Mouse (Mus musculus) large intestine, adult 2 months (tissue): Measurements from ENCODE around the gene Armc9. TPM values are rescaled to one million over a fixed set of nuclear protein-coding genes. Genes with fewer than 3 reads are reported as not detected.

Source experiments
- DNase-seq: peaks from one replicate; pipeline ENCODE4 v3.0.0-alpha.2; 2012; ENCODE audit warnings: low read depth, low spot score
- WGBS: fragments of 180-500 bp; shearing (Covaris S2); methylation state at CpG from one replicate; pipeline ENCODE4 v1.1.7; 2018; 5-methylcytosine and 5-hydroxymethylcytosine counted together
- polyA plus RNA-seq: library from polyadenylated mRNA; depleted of rRNA; stranded (reverse); fragments of >200 nt; gene quantifications from 2 replicates; pipeline ENCODE4 v1.2.3, GENCODE M21; 2012; rRNA removed

Gene Armc9
- 1.8 and 1.9 TPM in 2 replicates for polyA plus RNA-seq

DNA sequence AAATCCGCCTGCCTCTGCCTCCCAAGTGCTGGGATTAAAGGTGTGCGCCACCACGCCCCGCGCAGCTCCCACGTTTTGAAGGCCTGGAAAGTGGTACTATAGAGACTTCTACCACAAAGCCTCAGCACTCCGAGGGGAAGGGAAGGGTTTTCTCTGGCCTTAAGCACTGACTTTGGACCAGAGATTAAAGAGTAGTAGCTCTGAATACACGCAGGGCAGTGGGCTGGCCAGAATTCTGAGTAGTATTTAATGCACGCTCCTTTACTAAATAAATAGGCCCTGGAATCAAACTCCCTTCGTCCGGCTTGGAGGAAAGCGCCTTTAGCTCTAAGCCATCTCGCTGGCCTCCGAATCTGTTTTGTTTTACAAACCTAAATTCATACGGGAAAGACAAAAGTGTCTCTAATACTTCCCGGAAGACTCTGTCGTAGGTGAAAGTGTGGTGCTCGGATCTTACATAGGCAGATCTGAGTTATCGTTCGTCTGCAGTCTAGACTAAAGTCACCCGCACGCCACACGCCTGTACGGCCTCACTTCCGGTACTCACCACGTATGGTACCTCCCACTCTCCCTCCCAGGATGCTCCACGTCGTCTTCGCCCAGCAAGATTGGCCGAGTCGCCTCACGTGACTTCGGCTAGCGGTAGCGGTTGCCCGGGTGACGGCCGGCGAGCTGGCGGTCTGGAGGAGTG lies at the start of gene Armc9:
Gene Armc9 (plus strand): TSS at position 648 of the 691 bp plus-strand sequence.
- peak; percentile 87 for DNase-seq
- 2% methylated on average over 40 of the region's 40 CpGs for WGBS

DNA sequence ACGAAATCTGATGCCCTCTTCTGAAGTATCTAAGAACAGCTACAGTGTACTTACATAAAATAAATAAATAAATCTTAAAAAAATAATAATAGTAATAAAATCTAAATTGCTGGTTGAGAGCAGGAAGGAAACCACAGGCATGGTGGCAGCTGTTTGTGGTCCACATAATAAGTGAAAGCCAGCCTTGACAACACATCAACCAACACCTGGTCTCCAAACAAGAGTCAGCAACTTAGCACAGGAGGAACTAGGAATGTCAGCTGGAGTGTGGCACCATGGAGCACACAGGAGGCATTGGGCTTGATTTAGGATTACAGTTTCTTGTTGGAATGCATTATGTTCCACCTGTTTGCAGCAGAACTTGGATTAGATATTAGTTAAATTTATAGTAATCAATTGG lies 49.5 kb upstream of the Armc9 start:
- DNase-seq = no peak
- 90% methylated on average over 1 of the region's 1 CpGs for WGBS

DNA sequence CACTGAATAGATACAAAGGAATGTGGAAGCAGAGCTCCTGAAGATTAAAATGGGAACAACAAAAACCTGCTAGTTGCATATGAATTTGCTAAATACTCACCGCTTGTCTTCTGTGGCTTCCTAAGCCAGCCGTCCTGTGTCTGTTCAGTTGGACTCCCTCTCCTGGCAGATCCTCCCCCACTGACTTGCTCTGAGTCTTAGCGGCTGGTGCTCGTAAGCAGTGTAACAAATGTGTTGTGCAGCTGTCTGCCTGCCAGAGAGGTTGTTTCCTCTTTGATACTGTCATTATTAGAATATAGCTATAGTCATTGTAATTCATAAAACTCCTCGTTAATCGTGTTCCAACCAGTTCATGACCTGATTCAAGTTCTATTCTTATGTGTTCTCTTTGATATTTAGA lies 42.8 kb upstream of the Armc9 start, which contains the start of gene Htr2b:
Gene Htr2b (minus strand): TSS at position 192 of the 400 bp plus-strand sequence.
- no peak for DNase-seq
- 66% methylated on average over 6 of the region's 6 CpGs for WGBS

DNA sequence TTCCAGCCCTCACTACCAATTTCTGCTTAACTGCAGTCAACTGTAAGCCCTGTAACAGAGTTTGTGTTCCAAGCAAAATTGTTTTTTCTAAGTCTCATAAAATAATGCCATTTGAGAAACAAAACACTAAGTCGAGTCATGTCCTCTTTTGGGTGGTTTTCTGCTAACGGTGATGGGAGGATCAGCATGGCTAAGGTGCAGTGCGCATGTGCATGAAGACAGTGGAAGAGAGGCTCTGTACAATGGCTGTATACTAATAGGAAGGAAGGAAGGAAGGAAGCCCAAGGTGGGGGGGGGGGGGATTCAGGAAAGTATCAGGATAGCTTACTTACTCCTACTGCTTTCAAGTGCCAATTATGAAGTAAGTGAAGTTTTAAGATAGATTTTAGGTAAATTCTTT lies 40.4 kb upstream of the Armc9 start:
- 75% methylated on average over 3 of the region's 3 CpGs for WGBS
- no peak for DNase-seq

- DNase-seq = no peak
- 76% methylated on average over 4 of the region's 4 CpGs for whole genome bisulfite sequencing
Measured at GRCm38 (mm10) chr1:86119549-86119948, 35.0 kb upstream of the Armc9 start.

GRCm38 (mm10) chr1:86126036-86126435 lies 28.5 kb upstream of the Armc9 start:
- DNase-seq = no peak
- 95% methylated on average over 2 of the region's 2 CpGs for WGBS

DNA sequence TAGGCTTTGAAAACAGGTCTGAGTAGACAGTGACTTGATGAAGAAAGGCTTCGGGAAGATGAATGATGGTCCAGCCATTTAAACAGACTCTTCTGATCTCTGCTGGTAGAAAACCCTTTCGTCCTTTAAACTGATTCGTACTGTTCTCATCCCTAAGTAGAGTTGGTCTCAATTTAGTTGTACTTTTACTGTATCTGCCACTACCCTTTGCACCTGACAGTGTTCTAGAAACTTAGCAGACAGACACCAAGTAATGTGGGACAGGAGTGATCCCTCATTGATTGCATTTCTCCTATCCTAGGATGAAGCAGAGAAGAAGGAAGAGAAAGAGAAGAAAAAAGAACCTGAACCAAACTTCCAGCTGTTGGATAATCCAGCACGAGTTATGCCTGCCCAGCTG lies 21.2 kb upstream of the Armc9 start, which contains the start of gene Gm21972:
Gene Gm21972 (plus strand): TSS at position 301 of the 400 bp plus-strand sequence.
- DNase-seq = no peak
- WGBS = 96% methylated on average over 4 of the region's 4 CpGs

- 94% methylated on average over 6 of the region's 6 CpGs for WGBS
- DNase-seq = no peak
Measured at GRCm38 (mm10) chr1:86135315-86135714, 19.3 kb upstream of the Armc9 start.

DNA sequence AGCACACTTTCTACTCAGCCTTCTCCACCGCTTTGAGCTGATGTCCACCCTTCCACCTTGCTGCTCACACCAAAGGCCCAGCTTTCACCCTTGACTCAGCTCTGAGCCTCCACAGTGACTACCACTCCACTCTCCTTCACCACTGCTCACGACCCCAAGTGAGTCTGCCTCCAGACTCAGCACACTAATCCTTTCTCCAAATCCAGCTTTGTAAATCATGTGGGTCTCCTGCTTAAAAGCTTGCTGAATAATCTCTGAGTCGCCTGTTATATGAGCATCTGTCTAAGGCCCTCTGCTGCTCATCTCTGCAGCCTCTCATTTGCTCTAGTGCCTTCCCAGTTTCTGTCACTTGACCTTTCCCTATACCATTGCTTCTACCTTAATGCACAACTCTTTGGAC lies 13.5 kb upstream of the Armc9 start:
- no peak for DNase-seq
- WGBS = 82% methylated on average over 3 of the region's 3 CpGs

- no peak for DNase-seq
- whole genome bisulfite sequencing = 80% methylated on average over 4 of the region's 4 CpGs
Measured at GRCm38 (mm10) chr1:86143165-86143564, 11.4 kb upstream of the Armc9 start.

GRCm38 (mm10) chr1:86144001-86144944 lies 10.3 kb upstream of the Armc9 start:
- WGBS = 77% methylated on average over 21 of the region's 21 CpGs
- no peak for DNase-seq

GRCm38 (mm10) chr1:86146293-86146692 lies 8.3 kb upstream of the Armc9 start:
- WGBS = 82% methylated on average over 5 of the region's 5 CpGs
- no peak for DNase-seq

- WGBS = 50% methylated on average over 5 of the region's 5 CpGs
- DNase-seq = no peak
Measured at GRCm38 (mm10) chr1:86147557-86147956, 7.0 kb upstream of the Armc9 start.

GRCm38 (mm10) chr1:86148161-86148560 lies 6.4 kb upstream of the Armc9 start:
- 59% methylated on average over 9 of the region's 9 CpGs for WGBS
- no peak for DNase-seq

- 72% methylated on average over 6 of the region's 6 CpGs for WGBS
- no peak for DNase-seq
Measured at GRCm38 (mm10) chr1:86150929-86151328, 3.7 kb upstream of the Armc9 start.

DNA sequence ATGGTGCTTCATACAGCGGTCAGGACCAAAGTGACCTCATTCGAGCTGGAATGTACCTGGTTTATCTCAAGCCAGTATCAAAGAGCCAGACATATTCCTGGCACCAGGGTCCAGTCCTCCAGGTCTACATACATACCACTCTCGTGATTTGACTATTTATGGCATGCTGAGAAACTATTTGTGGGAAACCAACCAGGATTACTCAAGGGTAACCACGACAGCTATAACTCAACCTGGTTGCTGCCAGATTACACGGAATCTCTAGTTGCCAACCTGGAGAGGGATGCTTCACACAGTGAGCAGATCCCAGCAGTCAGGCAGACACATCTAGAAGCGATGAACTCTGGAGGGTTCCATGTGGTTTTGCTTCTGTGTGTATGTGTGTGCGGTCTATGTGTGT lies 3.2 kb upstream of the Armc9 start:
- no peak for DNase-seq
- 82% methylated on average over 7 of the region's 7 CpGs for WGBS

DNA sequence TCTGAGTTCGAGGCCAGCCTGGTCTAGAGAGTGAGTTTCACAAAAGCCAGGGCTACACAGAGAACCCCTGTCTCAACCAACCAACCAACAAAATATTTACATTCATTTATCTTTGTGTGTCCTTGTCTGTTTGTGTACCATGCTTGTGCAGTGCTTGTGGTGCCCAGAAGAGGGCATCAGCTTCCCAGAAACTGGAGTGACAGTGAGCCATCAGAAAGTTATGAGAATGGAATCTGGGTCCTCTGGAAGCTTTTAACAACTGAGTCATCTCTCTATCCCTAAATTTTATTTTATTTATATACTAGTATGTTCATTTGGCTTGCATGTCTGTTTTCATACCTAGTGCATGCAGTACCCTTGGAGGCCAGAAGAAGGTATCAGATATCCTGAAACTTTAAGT lies 2.0 kb upstream of the Armc9 start:
- 93% methylated on average over 1 of the region's 1 CpGs for WGBS
- DNase-seq = no peak

DNA sequence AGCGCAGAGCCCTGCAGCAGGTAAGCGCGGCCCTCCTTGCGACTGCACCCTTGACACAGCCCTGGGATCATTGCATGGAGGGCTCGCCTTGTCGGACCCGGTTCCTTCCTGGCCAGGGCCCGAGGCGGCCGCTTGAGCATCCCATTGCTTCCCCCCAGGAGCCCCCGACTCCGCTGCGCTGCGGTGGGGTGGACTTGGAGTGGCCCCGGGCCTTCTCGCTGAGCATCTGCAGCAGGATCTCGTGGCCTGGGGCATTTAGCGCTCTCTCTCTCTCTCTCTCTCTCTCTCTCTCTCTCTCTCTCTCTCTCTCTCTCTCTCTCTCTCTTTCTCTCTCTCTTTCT lies 214 bp downstream of the Armc9 start:
- WGBS = 0% methylated on average over 18 of the region's 18 CpGs
- DNase-seq = no peak

DNA sequence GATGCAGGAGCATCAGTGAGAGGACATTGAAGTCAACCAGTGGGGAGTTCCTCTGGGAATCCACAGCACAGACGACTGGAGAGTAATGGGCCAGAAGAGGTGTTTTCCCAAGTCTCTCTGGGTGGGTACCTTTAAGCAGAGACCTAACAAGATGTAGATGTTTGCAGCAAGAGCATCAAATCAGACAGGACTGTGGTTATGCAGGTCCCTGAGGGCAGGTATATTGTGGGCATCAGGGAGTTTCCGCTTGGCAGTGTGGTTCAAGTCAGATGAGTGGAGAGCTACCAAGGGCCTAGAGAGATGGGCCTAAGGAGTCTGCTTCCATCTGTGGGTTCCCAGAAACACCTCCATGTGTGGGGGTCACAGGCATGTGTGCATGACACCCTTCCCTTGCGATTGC lies 1.5 kb downstream of the Armc9 start:
- WGBS = 85% methylated on average over 3 of the region's 3 CpGs
- DNase-seq = no peak

DNA sequence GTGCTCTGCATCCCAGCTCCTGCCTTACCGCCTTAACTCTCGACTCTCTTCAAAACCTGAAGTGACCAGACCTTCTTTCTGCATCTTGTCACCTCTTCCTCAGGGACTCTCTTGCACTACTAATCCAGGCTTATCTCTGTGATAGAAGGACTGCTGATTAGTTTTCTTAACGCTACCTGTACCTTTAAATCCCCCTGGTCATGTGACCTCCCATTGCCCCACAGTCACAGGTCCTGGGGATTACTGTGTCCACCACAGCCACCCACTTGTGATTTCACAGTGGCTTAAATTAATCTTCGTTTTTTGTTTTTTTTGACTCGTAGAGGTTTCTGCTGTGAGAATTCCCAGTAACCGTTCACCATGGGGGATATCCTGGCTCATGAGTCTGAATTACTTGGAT lies 2.0 kb downstream of the Armc9 start:
- 93% methylated on average over 6 of the region's 6 CpGs for WGBS

GRCm38 (mm10) chr1:86160059-86160458 lies 5.5 kb downstream of the Armc9 start:
- no peak for DNase-seq
- 86% methylated on average over 6 of the region's 6 CpGs for WGBS

More for the DNA sequence above, 2.0 kb downstream of the Armc9 start:
- no peak for DNase-seq
